Mouse (Mus musculus): Measurements from ENCODE around the gene Synrg.
A peak's percentile ranks its signal among the peaks of the same experiment; 100 is the strongest.

Synrg gene

GRCm38 (mm10) chr11:83963991-83964921, at the start of gene Synrg:
Gene Synrg (plus strand): TSS chr11:83964428.
- peak; percentile 78 for DNase-seq (ENCODE audit: low read depth, low spot score)

GRCm38 (mm10) chr11:83914501-83914900, 49.7 kb upstream of the Synrg start:
- no peak for DNase-seq (ENCODE audit: low read depth, low spot score)

- DNase-seq (ENCODE audit: low read depth, low spot score) = no peak
Measured at GRCm38 (mm10) chr11:83922600-83922999, 41.6 kb upstream of the Synrg start.

GRCm38 (mm10) chr11:83927097-83927496, 37.1 kb upstream of the Synrg start:
- DNase-seq (ENCODE audit: low read depth, low spot score) = peak; percentile 68

GRCm38 (mm10) chr11:83932506-83933106, 31.6 kb upstream of the Synrg start:
- no peak for DNase-seq (ENCODE audit: low read depth, low spot score)

- no peak for DNase-seq (ENCODE audit: low read depth, low spot score)
Measured at GRCm38 (mm10) chr11:83933376-83933775, 30.9 kb upstream of the Synrg start.

GRCm38 (mm10) chr11:83935986-83936665, 28.1 kb upstream of the Synrg start:
- DNase-seq (ENCODE audit: low read depth, low spot score) = no peak

- DNase-seq (ENCODE audit: low read depth, low spot score) = no peak
Measured at GRCm38 (mm10) chr11:83938556-83938955, 25.7 kb upstream of the Synrg start.

GRCm38 (mm10) chr11:83941950-83942840, 22.0 kb upstream of the Synrg start, which contains the start of gene Ddx52:
Gene Ddx52 (plus strand): TSS chr11:83942062.
- DNase-seq (ENCODE audit: low read depth, low spot score) = peak; percentile 91

- no peak for DNase-seq (ENCODE audit: low read depth, low spot score)
Measured at GRCm38 (mm10) chr11:83956822-83957221, 7.4 kb upstream of the Synrg start.

- DNase-seq (ENCODE audit: low read depth, low spot score) = no peak
Measured at GRCm38 (mm10) chr11:83961983-83962382, 2.2 kb upstream of the Synrg start.

- peak; percentile 21 for DNase-seq (ENCODE audit: low read depth, low spot score)
Measured at GRCm38 (mm10) chr11:83967436-83968204, 3.4 kb downstream of the Synrg start.

- DNase-seq (ENCODE audit: low read depth, low spot score) = no peak
Measured at GRCm38 (mm10) chr11:83968205-83968575, 4.0 kb downstream of the Synrg start.

GRCm38 (mm10) chr11:83969040-83969439, 4.8 kb downstream of the Synrg start:
- peak; percentile 9 for DNase-seq (ENCODE audit: low read depth, low spot score)

GRCm38 (mm10) chr11:83974561-83975346, 10.5 kb downstream of the Synrg start:
- peak; percentile 72 for DNase-seq (ENCODE audit: low read depth, low spot score)

GRCm38 (mm10) chr11:83975488-83975887, 11.3 kb downstream of the Synrg start:
- no peak for DNase-seq (ENCODE audit: low read depth, low spot score)

GRCm38 (mm10) chr11:83976236-83976977, 12.2 kb downstream of the Synrg start:
- no peak for DNase-seq (ENCODE audit: low read depth, low spot score)

- DNase-seq (ENCODE audit: low read depth, low spot score) = no peak
Measured at GRCm38 (mm10) chr11:83977810-83978209, 13.6 kb downstream of the Synrg start.

- DNase-seq (ENCODE audit: low read depth, low spot score) = no peak
Measured at GRCm38 (mm10) chr11:83979992-83980391, 15.8 kb downstream of the Synrg start.

Measured in ES-CJ7 (cell line).